Mouse (Mus musculus) spleen, adult 2 months (tissue): Measurements from ENCODE around the gene Fem1b. TPM values are rescaled to one million over a fixed set of nuclear protein-coding genes. Genes with fewer than 3 reads are reported as not detected.

Experiments
- DNase-seq, 2 experiments: peaks; one replicate each; pipeline versions ENCODE4 v3.0.0 to v3.0.0-alpha.2; 2012 to 2021; ENCODE audit warnings: low spot score in 2 of 2, low read depth in 1 of 2
- H3K27ac ChIP-seq: fragments of 200-500 bp; 2 replicates; pipeline ENCODE4 v1.5.1; 2012; ENCODE audit warnings: low read length, inconsistent platforms; ENCODE audit not compliant: insufficient read depth
- H3K27me3 ChIP-seq: fragments of 200-500 bp; 2 replicates; pipeline ENCODE4 v1.6.1; 2012; ENCODE audit warnings: mild to moderate bottlenecking, moderate library complexity, low read length, inconsistent platforms; ENCODE audit not compliant: control insufficient read depth, insufficient read depth
- H3K36me3 ChIP-seq: fragments of 200-500 bp; 2 replicates; pipeline ENCODE4 v1.6.1; 2012; ENCODE audit warnings: mild to moderate bottlenecking, low read length, inconsistent platforms; ENCODE audit not compliant: control insufficient read depth, insufficient read depth
- H3K4me1 ChIP-seq: fragments of 200-500 bp; 2 replicates; pipeline ENCODE4 v1.6.1; 2011; ENCODE audit warnings: inconsistent platforms; ENCODE audit not compliant: control insufficient read depth, insufficient read depth, insufficient read length
- H3K4me3 ChIP-seq: fragments of 200-500 bp; 2 replicates; pipeline ENCODE4 v1.5.1; 2011; ENCODE audit warnings: mild to moderate bottlenecking, inconsistent platforms; ENCODE audit not compliant: insufficient read depth, insufficient read length; ENCODE audit errors: extremely low read depth
- CTCF ChIP-seq: fragments of 200-500 bp; IDR thresholded peaks from 2 replicates; pipeline ENCODE4 v1.5.1; 2011; ENCODE audit warnings: mild to moderate bottlenecking, inconsistent platforms; ENCODE audit not compliant: insufficient read depth, insufficient read length, insufficient replicate concordance; ENCODE audit errors: extremely low read depth
- POLR2A ChIP-seq: fragments of 200-500 bp; IDR thresholded peaks from 2 replicates; pipeline ENCODE4 v1.6.1; 2011; ENCODE audit warnings: low read depth, low read length, inconsistent platforms
- WGBS: fragments of 180-500 bp; shearing (Covaris S2); methylation state at CpG from one replicate; pipeline ENCODE4 v1.1.7; 2018; 5-methylcytosine and 5-hydroxymethylcytosine counted together
- polyA plus RNA-seq: library from polyadenylated mRNA; depleted of rRNA; stranded (reverse); fragments of >200 nt; gene quantifications from 2 replicates; pipeline ENCODE4 v1.2.3, GENCODE M21; 2012

Fem1b gene
- polyA plus RNA-seq, 1 experiment: 5.3 TPM

GRCm38 (mm10) chr9:62817828-62818614 lies 6.3 kb upstream of the Fem1b start:
- H3K4me3 ChIP-seq: no peak overlapping the region

GRCm38 (mm10) chr9:62817099-62817571 lies 5.4 kb upstream of the Fem1b start:
- no peak overlapping the region for H3K4me3 ChIP-seq
- no peaks in the 10 kb centered on the region for H3K36me3 ChIP-seq
- peak; percentile 23 to 30 for DNase-seq
- WGBS: 35% methylated on average over 12 of the region's 12 CpGs
- no peaks in the 10 kb centered on the region for H3K27me3 ChIP-seq
- no peak for TF ChIP-seq CTCF
- TF ChIP-seq POLR2A: no peak
- H3K27ac ChIP-seq: peak overlapping the region; percentile 73
- peaks cover 17% of the 10 kb centered on the region; the same call in 1 of the 2 replicates for H3K4me1 ChIP-seq

More at GRCm38 (mm10) chr9:62817828-62818614, 6.3 kb upstream of the Fem1b start:
- DNase-seq: no peak
- TF ChIP-seq POLR2A (no peak), CTCF (no peak)
- no peaks in the 10 kb centered on the region for H3K36me3 ChIP-seq
- 82% methylated on average over 4 of the region's 4 CpGs for WGBS
- no peaks in the 10 kb centered on the region for H3K27me3 ChIP-seq
- H3K4me1 ChIP-seq: peaks cover 17% of the 10 kb centered on the region; the same call in 1 of the 2 replicates
- H3K27ac ChIP-seq: no peak overlapping the region

GRCm38 (mm10) chr9:62816323-62817098 lies 4.8 kb upstream of the Fem1b start:
- WGBS: 74% methylated on average over 9 of the region's 9 CpGs
- Histone ChIP-seq H3K4me3 (no peak overlapping the region), H3K27me3 (no peaks in the 10 kb centered on the region), H3K36me3 (no peaks in the 10 kb centered on the region), H3K27ac (peak overlapping the region; percentile 73), H3K4me1 (peaks cover 17% of the 10 kb centered on the region; the same call in 1 of the 2 replicates)
- no peak for TF ChIP-seq CTCF
- TF ChIP-seq POLR2A: no peak
- DNase-seq: peak in 1 of 2 experiments; percentile 36

- no peak for DNase-seq
- WGBS: 91% methylated on average over 2 of the region's 2 CpGs
- no peak overlapping the region for H3K27ac ChIP-seq
These were observed 3.0 kb upstream of the Fem1b start for GRCm38 (mm10) chr9:62814751-62815150.

GRCm38 (mm10) chr9:62812216-62813049 lies 699 bp upstream of the Fem1b start:
- peak overlapping the region; percentile 95 for H3K4me3 ChIP-seq
- H3K27me3 ChIP-seq: no peaks in the 10 kb centered on the region
- WGBS: 37% methylated on average over 14 of the region's 14 CpGs
- peak overlapping the region; percentile 98 for H3K27ac ChIP-seq
- peaks cover 20% of the 10 kb centered on the region for H3K4me1 ChIP-seq
- no peak for TF ChIP-seq CTCF
- no peak for TF ChIP-seq POLR2A
- H3K36me3 ChIP-seq: no peaks in the 10 kb centered on the region
- DNase-seq: no peak

More at GRCm38 (mm10) chr9:62814751-62815150, 3.0 kb upstream of the Fem1b start:
- H3K4me1 ChIP-seq: peaks cover 20% of the 10 kb centered on the region; the same call in 1 of the 2 replicates
- no peaks in the 10 kb centered on the region for H3K27me3 ChIP-seq
- H3K36me3 ChIP-seq: no peaks in the 10 kb centered on the region
- no peak for TF ChIP-seq CTCF
- TF ChIP-seq POLR2A: no peak
- no peak overlapping the region for H3K4me3 ChIP-seq
